Mouse (Mus musculus): Measurements from ENCODE around the gene Lmna.

Gene Lmna

DNA sequence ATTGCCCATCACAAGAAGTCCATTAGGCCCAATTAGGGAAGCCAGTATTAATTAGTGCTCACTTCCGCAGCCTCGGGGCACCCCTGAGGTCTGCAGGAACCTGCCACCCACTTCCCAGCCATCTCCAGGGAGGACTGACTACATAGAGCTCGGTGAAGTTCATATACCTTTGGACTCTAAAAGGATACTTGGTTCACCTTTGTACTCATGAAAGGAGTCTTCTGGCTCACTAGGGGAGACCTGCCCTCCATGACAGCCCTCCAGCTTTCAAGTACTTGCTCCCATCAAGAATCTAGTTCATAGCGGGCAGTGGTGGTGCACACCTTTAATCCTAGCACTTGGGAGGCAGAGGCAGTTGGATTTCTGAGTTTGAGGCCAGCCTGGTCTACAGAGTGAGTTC is 8.7 kb upstream of the Lmna start:
- DNase-seq = no peak

- no peak for DNase-seq
Measured at GRCm38 (mm10) chr3:88516407-88516806, 6.7 kb upstream of the Lmna start.

DNA sequence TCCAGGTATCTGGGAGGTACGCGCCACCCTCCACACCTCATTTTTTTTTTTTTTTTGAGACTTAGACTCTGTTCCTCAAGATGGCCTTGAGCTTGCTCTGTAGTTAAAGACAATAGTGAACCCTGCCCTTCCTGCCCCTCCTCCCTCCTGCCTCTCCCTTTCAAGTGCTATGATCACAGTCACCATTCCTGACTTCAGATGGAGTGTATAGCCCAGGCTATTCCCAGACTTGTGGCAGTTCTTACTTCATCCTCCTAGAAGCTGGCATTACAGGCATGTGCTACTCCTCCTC is 5.3 kb upstream of the Lmna start:
- no peak for DNase-seq

DNA sequence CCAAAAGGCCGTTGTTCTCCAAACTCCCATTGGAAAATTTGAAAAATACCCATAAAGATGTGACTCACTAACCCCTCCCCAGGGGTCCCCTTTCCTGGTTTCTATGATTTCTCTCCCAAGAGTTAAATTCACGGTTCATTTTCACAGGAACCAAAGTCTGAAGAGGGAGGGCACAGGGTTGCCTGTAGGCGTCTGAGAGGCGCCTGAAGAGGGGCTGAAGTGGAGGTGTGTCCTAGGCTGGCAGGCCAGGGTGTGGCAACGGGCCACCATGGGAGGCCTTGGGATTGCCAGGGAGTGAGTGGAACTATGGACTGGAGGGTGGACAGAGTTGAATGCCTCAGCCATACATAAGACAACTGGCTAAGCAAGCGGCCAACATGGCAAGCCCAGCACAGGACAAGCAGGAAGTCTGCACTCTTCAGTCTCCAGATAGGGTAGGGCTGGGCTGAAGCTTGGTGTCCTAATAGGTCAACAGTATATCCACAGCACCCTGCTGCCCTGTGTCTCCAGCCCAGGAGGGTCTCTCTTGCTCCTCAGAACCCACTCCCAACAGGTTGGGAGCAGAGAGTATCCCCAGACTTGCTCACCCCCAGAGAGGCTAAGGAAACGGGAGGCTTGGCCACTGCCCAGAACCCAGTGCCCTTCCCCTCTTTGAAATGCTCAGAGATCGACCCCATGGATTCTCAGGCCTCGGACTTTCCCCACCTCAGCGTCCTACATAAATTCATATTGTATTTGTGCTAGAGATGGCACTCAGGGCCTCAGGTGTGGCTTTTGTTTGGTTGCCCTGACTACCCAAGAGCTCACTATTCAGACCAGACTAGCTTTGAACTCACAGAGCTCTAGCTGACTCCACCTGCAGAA is 4.7 kb upstream of the Lmna start:
- DNase-seq = no peak

DNA sequence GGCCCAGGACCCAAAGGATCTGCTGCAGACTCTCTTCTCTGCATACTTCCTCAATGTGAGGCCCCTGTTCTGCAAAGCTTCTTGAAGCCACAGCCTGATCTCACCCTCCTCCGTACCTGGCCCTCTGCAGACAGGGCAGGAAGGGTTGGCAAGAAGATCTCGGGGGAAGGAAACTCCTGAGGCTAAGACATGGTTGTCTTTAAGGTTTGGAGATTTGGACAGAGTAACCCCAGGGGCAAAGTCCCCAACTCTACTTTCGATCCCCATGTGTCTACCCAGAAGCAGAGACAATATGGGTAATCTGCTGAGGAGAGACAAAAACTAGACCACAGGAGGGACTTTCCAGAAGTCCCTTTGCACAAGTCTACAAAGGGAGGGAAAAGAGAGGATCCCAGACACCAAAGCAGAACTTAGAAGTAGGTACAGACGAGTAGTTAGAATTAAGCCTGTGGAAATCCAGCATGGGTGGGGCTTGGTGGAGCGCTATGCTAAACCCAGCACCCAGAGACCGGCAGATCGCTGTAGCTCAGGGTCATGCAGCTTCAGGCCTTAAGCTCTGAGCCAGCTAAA is 3.9 kb upstream of the Lmna start:
- DNase-seq = no peak

DNA sequence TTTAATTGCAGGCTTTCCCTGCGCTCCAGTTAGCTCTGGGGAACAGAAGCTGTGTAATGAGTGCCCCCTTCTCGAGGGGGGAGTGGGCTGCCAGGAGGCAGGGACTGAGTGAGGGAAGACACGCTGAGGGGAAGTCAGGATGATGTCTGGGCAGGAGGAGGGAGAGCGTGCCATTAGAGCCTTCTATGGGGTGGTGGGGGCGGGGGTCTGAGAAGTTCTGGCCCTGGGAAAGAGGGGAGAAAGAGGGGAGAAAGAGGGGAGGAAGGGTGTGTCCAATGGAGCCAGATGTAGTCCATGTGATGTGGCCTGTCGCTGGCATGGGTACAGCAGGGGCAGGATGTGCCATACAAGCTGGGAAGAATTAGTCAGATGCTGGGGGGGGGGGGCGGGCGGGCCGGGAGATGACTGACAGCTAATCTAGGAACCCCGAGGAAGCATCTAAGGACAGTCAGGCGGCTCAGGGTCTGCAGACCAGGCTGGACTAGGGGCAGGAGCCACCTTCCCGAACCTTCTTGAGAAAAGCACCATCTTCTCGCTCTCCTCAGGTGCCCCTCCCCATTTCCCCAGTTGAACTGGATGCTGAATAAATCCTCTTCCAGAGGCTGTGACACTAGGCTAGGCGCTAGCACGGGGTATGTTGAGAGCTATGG is 3.3 kb upstream of the Lmna start:
- no peak for DNase-seq

DNA sequence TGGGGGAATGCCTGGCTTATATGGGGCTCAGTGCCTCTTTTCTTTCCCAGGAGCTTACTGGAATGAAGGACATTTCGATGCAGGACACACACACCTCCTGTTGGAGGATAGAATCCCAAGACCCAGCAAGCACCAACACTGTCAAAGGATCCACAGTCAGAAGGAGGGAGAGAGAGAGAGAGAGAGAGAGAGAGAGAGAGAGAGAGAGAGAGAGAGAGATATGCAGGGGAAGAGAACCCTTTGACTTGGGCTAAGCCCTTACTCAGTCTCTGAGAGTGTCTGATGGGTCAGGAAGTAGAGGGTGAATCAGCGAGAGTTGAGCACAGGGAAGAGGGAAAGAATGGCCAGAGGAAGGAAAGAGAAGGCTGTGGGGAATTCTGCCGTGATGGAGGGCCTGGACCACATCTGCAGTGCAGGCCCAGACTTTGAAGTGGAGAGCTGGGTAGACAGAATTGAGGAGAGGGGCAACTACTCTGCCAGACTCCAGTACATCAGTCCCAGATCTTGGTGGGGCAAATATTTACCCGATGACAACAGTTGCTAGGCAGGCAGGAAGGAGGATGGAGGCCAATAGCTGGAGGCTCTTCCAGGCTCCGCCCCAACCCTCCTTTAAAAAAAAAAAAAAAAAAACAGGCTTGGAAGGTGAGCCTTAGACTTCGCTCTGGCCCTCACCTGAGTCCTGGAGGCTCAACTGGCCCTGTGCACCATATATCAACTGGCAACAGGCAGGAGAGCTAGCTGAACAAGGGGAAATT is 2.6 kb upstream of the Lmna start:
- no peak for DNase-seq

DNA sequence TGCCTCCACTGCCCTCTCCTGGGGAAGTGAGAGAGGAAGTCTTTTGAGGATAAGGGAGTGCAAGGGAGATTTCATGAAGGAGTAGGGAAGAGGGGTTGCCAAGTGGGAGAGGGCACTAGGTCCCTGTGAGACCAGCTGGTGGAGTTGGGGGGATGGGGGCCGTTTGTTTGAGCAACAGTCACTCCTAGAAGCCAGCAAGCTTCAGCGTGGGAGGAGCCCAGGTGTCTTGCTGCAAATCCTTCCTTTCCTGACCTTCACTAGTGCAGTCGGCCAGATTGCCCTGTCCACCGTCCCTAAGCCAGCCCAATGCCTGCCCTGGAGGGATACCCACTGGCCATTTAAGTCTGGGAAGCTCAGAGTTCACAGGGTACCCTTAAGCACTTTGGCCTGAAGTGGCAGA is 1.8 kb upstream of the Lmna start:
- DNase-seq = no peak

GRCm38 (mm10) chr3:88510421-88511289 is 899 bp upstream of the Lmna start:
- no peak for DNase-seq

GRCm38 (mm10) chr3:88509250-88509649 is 506 bp downstream of the Lmna start:
- no peak for DNase-seq

DNA sequence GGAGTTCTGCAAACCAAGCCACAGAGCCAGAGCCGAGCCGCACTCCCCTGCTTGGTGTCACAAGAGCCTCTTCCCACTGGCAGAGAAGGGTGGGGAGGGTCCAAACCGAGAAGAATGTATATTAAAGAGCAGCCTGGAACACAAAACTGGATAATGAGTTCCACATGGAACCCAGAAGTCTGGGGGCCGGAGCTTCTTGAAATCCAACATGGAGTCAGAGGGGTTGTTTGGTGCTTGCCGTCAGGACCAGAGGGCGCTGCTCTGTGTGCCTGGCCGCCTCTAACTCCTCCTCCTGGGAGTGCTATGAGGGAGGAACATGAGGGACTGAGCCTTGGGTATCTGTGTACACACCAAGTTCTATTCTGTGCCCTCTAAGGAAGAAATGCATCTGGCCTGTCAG is 4.0 kb downstream of the Lmna start:
- no peak for DNase-seq

GRCm38 (mm10) chr3:88505081-88505480 is 4.7 kb downstream of the Lmna start:
- no peak for DNase-seq

- peak in 1 of 2 experiments; percentile 42 for DNase-seq
Measured at GRCm38 (mm10) chr3:88503881-88504746, 5.6 kb downstream of the Lmna start.

DNA sequence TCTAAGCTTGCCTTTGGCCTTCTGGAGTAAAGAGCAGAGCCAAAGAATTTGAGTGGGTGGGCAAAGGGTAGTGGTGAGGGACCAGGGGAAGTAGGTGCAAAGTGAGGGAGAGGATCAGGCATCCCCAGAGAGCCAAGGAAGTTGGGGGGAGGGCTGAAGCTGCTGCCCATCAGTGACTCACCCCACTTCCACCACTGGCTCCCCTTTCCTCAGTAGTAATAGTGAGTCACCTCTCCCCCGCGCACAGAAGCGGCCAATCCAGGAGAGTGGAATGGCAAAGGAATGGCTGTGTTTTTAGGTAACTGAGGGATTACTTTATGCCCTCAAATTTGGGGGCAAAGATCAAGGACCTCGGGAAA is 6.3 kb downstream of the Lmna start:
- no peak for DNase-seq

DNA sequence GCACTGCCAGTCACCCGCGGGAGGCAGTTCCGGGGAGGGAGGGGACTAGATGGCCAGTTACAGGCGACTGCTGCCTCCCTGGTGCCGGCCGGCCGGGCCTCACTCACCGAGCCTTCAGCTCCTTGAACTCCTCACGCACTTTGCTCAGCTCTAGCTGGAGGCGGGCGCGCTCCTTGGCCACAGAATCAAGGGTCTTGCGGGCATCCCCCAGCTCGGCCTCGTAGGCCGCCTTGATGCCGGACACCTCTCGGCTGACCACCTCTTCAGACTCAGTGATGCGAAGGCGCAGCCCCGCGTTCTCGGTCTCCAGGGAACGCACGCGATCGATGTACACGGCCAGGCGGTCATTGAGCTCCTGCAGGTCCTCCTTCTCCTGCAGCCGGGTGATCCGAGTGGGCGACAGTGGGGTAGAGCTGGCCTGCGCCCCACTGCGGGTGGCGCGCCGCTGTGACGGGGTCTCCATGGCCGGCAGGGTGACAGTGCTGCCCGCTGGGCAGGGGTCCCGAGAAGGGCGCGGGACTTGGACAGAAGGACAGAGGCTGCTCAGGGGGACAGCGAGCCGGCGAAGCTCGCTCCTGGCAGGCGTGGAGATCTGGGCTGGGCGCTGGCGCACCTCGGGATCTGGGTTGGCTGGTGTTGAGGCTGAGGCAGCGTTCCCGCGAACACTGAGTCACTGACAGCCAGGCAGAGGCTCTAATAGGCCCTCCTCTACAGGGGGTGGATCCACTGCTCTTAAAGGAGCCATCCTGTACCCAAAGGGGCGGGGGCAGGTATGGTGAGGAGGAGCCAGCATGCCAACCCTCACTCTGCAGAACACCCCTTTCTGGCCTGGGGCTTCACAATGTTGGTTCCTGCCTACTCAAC is 6.9 kb downstream of the Lmna start:
- peak; percentile 85 to 91 for DNase-seq

- DNase-seq = peak; percentile 59 to 74
Measured at GRCm38 (mm10) chr3:88502031-88502571, 7.7 kb downstream of the Lmna start.

GRCm38 (mm10) chr3:88501366-88502030 is 8.3 kb downstream of the Lmna start:
- DNase-seq = no peak

DNA sequence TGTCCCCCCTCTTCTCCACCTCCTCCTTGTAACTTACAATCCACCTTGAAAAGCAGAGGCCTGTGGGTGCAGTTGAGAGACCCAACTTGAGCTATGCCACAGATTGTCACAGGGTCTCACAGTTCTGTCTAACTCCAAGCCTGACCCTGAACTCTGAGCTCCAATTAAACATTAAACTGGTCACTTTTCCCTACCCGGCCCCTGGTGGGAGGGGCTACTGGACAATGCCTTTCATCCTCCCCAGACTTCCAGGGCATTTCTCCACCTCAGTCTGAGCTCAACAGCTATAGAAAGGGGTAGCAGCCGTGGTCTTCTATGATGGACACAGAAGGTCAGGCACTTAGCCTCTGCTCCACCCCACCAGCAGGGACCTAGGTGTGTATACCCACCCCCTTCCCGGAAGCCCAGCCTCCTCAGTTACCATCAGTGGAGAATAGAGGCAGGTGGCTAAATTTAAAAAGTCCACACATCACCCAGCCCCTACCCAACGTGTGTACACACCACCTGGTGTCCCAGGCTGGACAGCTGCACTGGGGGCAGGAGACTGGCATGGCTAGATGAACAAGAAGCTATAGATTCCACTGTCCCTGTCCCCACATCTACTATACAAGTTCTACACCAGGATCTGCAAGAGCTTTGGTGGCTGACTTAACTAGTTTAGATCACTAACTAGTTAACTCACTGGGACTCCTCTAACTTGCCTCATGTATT is 8.9 kb downstream of the Lmna start:
- DNase-seq = peak in 1 of 2 experiments; percentile 61

- DNase-seq = no peak
Measured at GRCm38 (mm10) chr3:88500087-88500486, 9.7 kb downstream of the Lmna start.

Measured in kidney, postnatal 4 days (tissue).